Mouse (Mus musculus) C2C12 (cell line): ENCODE data around the gene Gxylt2. TPM values are rescaled to one million over a fixed set of nuclear protein-coding genes. Genes with fewer than 3 reads are reported as not detected.

Experiments
- H3K27me3 ChIP-seq: one replicate; pipeline ENCODE4 v1.6.1; 2011; ENCODE audit not compliant: control insufficient read depth, insufficient read depth, insufficient read length
- H3K36me3 ChIP-seq: one replicate; pipeline ENCODE4 v1.6.1; 2011; ENCODE audit not compliant: control insufficient read depth, insufficient read depth
- H3K4me3 ChIP-seq: one replicate; pipeline ENCODE4 v1.5.1; 2011; ENCODE audit warnings: mild to moderate bottlenecking, control low read depth; ENCODE audit not compliant: poor library complexity, insufficient read depth, severe bottlenecking
- H3K79me2 ChIP-seq: one replicate; pipeline ENCODE4 v1.6.1; 2011; ENCODE audit not compliant: control insufficient read depth, insufficient read depth
- H3K79me3 ChIP-seq: one replicate; pipeline ENCODE4 v1.6.1; 2011; ENCODE audit warnings: low read depth, control low read depth
- H3ac ChIP-seq: one replicate; pipeline ENCODE3; 2011; ENCODE audit warnings: low read depth; ENCODE audit not compliant: control insufficient read depth, insufficient read length
- CEBPB ChIP-seq: IDR thresholded peaks from one replicate; pipeline ENCODE4 v1.6.1; 2011; ENCODE audit warnings: low read depth, mild to moderate bottlenecking, control low read depth, moderate library complexity
- polyA plus RNA-seq: library from polyadenylated mRNA; unstranded; fragments of >200 nt; fragmentation: generic; extraction: Trizol; gene quantifications from one replicate; pipeline ENCODE4 v1.2.1, GENCODE M21; 2012; ENCODE audit warnings: missing spikeins

Gxylt2 gene
- polyA plus RNA-seq, 1 experiment: 3.5 TPM

GRCm38 (mm10) chr6:100851083-100851482, 146.5 kb downstream of the Gxylt2 start:
- no peak for TF ChIP-seq CEBPB
- Histone ChIP-seq H3K79me3 (peaks cover 92% of the 10 kb centered on the region), H3K36me3 (peaks cover 79% of the 10 kb centered on the region), H3K4me3 (no peak overlapping the region), H3K79me2 (peaks cover 100% of the 10 kb centered on the region), H3K27me3 (no peaks in the 10 kb centered on the region), H3ac (no peak overlapping the region)

Other genes with a start within 250 kb of the Gxylt2 start
- gene Shq1, start 33.6 kb upstream of the Gxylt2 start, polyA plus RNA-seq: 12.6 TPM
- gene Ppp4r2, start 128.9 kb downstream of the Gxylt2 start, polyA plus RNA-seq: 20.9 TPM